Mouse (Mus musculus) embryonic facial prominence, embryonic 15.5 days (tissue): ENCODE measurements around the gene Rtkn. TPM values are rescaled to one million over a fixed set of nuclear protein-coding genes. Genes with fewer than 3 reads are reported as not detected.
A peak's percentile ranks its signal among the peaks of the same experiment; 100 is the strongest.

ENCODE experiments used
- ATAC-seq: fragments of 200-750 bp; cut with Nextera tagmentation; 2 replicates; pipeline ENCODE4 v1.8.0; 2017; ENCODE audit warnings: low read depth, moderate TSS enrichment; ENCODE audit not compliant: insufficient number of reproducible peaks, low FRiP score, low TSS enrichment
- H3K27ac ChIP-seq: fragments of 300-500 bp; sonication (generic); replicated peaks from 2 replicates; pipeline ENCODE4 v1.5.1; 2015; ENCODE audit warnings: mild to moderate bottlenecking, inconsistent platforms
- H3K27me3 ChIP-seq: fragments of 300-500 bp; sonication (generic); 2 replicates; pipeline ENCODE4 v1.6.1; 2015; ENCODE audit warnings: inconsistent platforms
- H3K36me3 ChIP-seq: fragments of 300-500 bp; sonication (generic); 2 replicates; pipeline ENCODE4 v1.6.1; 2015; ENCODE audit warnings: mild to moderate bottlenecking, inconsistent platforms
- H3K4me1 ChIP-seq: fragments of 300-500 bp; sonication (generic); 2 replicates; pipeline ENCODE4 v1.6.1; 2015; ENCODE audit warnings: inconsistent platforms
- H3K4me2 ChIP-seq: fragments of 300-500 bp; sonication (generic); replicated peaks from 2 replicates; pipeline ENCODE4 v1.6.1; 2015; ENCODE audit warnings: mild to moderate bottlenecking, inconsistent platforms
- H3K4me3 ChIP-seq: fragments of 300-500 bp; sonication (generic); replicated peaks from 2 replicates; pipeline ENCODE4 v1.5.1; 2015; ENCODE audit warnings: mild to moderate bottlenecking, inconsistent platforms
- H3K9ac ChIP-seq: fragments of 300-500 bp; sonication (generic); 2 replicates; pipeline ENCODE4 v1.6.1; 2015; ENCODE audit warnings: inconsistent platforms
- H3K9me3 ChIP-seq: fragments of 300-500 bp; sonication (generic); replicated peaks from 2 replicates; pipeline ENCODE4 v1.6.1; 2016; ENCODE audit warnings: inconsistent platforms
- WGBS: fragments of 180-500 bp; shearing (Covaris S2); methylation state at CpG from one replicate; pipeline ENCODE4 v1.1.7; 2015; 5-methylcytosine and 5-hydroxymethylcytosine counted together
- polyA plus RNA-seq: library from polyadenylated mRNA; unstranded; fragments of >200 nt; fragmentation: Nextera tagmentation; extraction: Ambion mirVana; gene quantifications from 2 replicates; pipeline ENCODE4 v1.2.1, GENCODE M21; 2015

Gene Rtkn
- polyA plus RNA-seq, 1 experiment from 2014 or later = 62.8 TPM

GRCm38 (mm10) chr6:83131469-83132034, 3.7 kb upstream of the Rtkn start:
- no peak for ATAC-seq
- 75% methylated on average over 6 of the region's 6 CpGs for WGBS
- H3K36me3 ChIP-seq = no peaks in the 10 kb centered on the region
- H3K9ac ChIP-seq = no peak overlapping the region
- no peak overlapping the region for H3K27ac ChIP-seq
- peaks cover 18% of the 10 kb centered on the region for H3K4me1 ChIP-seq
- H3K9me3 ChIP-seq = no peaks in the 10 kb centered on the region
- H3K4me3 ChIP-seq = no peak overlapping the region
- no peak overlapping the region for H3K4me2 ChIP-seq
- no peaks in the 10 kb centered on the region for H3K27me3 ChIP-seq

- Histone ChIP-seq H3K36me3 (no peaks in the 10 kb centered on the region), H3K4me1 (peaks cover 22% of the 10 kb centered on the region), H3K9ac (no peak overlapping the region), H3K9me3 (no peaks in the 10 kb centered on the region), H3K4me2 (no peak overlapping the region), H3K27ac (no peak overlapping the region), H3K4me3 (no peak overlapping the region), H3K27me3 (no peaks in the 10 kb centered on the region)
- ATAC-seq = no peak
- WGBS = 84% methylated on average over 9 of the region's 9 CpGs
Observed at GRCm38 (mm10) chr6:83132176-83132919, 2.9 kb upstream of the Rtkn start.

GRCm38 (mm10) chr6:83134226-83134625, 1.0 kb upstream of the Rtkn start:
- Histone ChIP-seq H3K4me1 (peaks cover 38% of the 10 kb centered on the region), H3K27ac (no peak overlapping the region), H3K9ac (no peak overlapping the region), H3K4me2 (no peak overlapping the region), H3K4me3 (no peak overlapping the region), H3K27me3 (no peaks in the 10 kb centered on the region), H3K36me3 (no peaks in the 10 kb centered on the region), H3K9me3 (no peaks in the 10 kb centered on the region)
- WGBS = 68% methylated on average over 3 of the region's 3 CpGs
- no peak for ATAC-seq

GRCm38 (mm10) chr6:83135571-83136161, 403 bp downstream of the Rtkn start:
- H3K4me1 ChIP-seq = peaks cover 48% of the 10 kb centered on the region
- H3K4me3 ChIP-seq = peak overlapping the region; percentile 52
- WGBS = 6% methylated on average over 37 of the region's 37 CpGs
- no peak for ATAC-seq
- H3K27ac ChIP-seq = peak overlapping the region; percentile 100
- H3K4me2 ChIP-seq = peak overlapping the region; percentile 72
- H3K9me3 ChIP-seq = no peaks in the 10 kb centered on the region
- no peaks in the 10 kb centered on the region for H3K27me3 ChIP-seq
- no peaks in the 10 kb centered on the region for H3K36me3 ChIP-seq
- peak overlapping the region; percentile 62 for H3K9ac ChIP-seq

- WGBS = 10% methylated on average over 5 of the region's 5 CpGs
Observed at GRCm38 (mm10) chr6:83136291-83136880, 1.1 kb downstream of the Rtkn start.

GRCm38 (mm10) chr6:83136881-83137575, 1.8 kb downstream of the Rtkn start:
- WGBS = under 1% methylated on average over 26 of the region's 26 CpGs
- H3K9me3 ChIP-seq = no peaks in the 10 kb centered on the region
- H3K9ac ChIP-seq = peak overlapping the region; percentile 62
- H3K4me1 ChIP-seq = peaks cover 58% of the 10 kb centered on the region
- peak overlapping the region; percentile 72 for H3K4me2 ChIP-seq
- ATAC-seq = peak; percentile 85
- peak overlapping the region; percentile 52 for H3K4me3 ChIP-seq
- no peaks in the 10 kb centered on the region for H3K27me3 ChIP-seq
- H3K36me3 ChIP-seq = no peaks in the 10 kb centered on the region
- H3K27ac ChIP-seq = peak overlapping the region; percentile 100

More at GRCm38 (mm10) chr6:83136291-83136880, 1.1 kb downstream of the Rtkn start:
- no peak for ATAC-seq
- Histone ChIP-seq H3K27ac (peak overlapping the region; percentile 100), H3K27me3 (no peaks in the 10 kb centered on the region), H3K4me2 (peak overlapping the region; percentile 72), H3K9me3 (no peaks in the 10 kb centered on the region), H3K4me1 (peaks cover 51% of the 10 kb centered on the region), H3K4me3 (peak overlapping the region; percentile 52), H3K9ac (peak overlapping the region; percentile 62), H3K36me3 (no peaks in the 10 kb centered on the region)

GRCm38 (mm10) chr6:83137576-83137950, 2.3 kb downstream of the Rtkn start:
- H3K9me3 ChIP-seq = no peaks in the 10 kb centered on the region
- no peaks in the 10 kb centered on the region for H3K27me3 ChIP-seq
- peak overlapping the region; percentile 100 for H3K27ac ChIP-seq
- ATAC-seq = peak; percentile 88
- peak overlapping the region; percentile 62 for H3K9ac ChIP-seq
- peak overlapping the region; percentile 72 for H3K4me2 ChIP-seq
- WGBS = under 1% methylated on average over 12 of the region's 12 CpGs
- peak overlapping the region; percentile 52 for H3K4me3 ChIP-seq
- H3K36me3 ChIP-seq = no peaks in the 10 kb centered on the region
- H3K4me1 ChIP-seq = peaks cover 63% of the 10 kb centered on the region

- H3K9ac ChIP-seq = peak overlapping the region; percentile 62
- no peaks in the 10 kb centered on the region for H3K27me3 ChIP-seq
- peak overlapping the region; percentile 52 for H3K4me3 ChIP-seq
- H3K9me3 ChIP-seq = no peaks in the 10 kb centered on the region
- H3K4me1 ChIP-seq = peaks cover 68% of the 10 kb centered on the region
- 1% methylated on average over 11 of the region's 11 CpGs for WGBS
- H3K27ac ChIP-seq = peak overlapping the region; percentile 100
- peak overlapping the region; percentile 72 for H3K4me2 ChIP-seq
- no peaks in the 10 kb centered on the region for H3K36me3 ChIP-seq
- ATAC-seq = peak; percentile 49
Observed at GRCm38 (mm10) chr6:83138056-83138455, 2.8 kb downstream of the Rtkn start.

- Histone ChIP-seq H3K36me3 (no peaks in the 10 kb centered on the region), H3K9me3 (no peaks in the 10 kb centered on the region), H3K4me1 (peaks cover 65% of the 10 kb centered on the region), H3K9ac (no peak overlapping the region), H3K27me3 (no peaks in the 10 kb centered on the region), H3K4me2 (no peak overlapping the region), H3K4me3 (no peak overlapping the region), H3K27ac (peak overlapping the region; percentile 44; the same call in 1 of the 2 replicates)
- 70% methylated on average over 8 of the region's 8 CpGs for WGBS
- no peak for ATAC-seq
Observed at GRCm38 (mm10) chr6:83140044-83140443, 4.8 kb downstream of the Rtkn start.

- no peak for ATAC-seq
- Histone ChIP-seq H3K4me1 (peaks cover 52% of the 10 kb centered on the region), H3K27ac (no peak overlapping the region), H3K36me3 (peaks cover under 1% of the 10 kb centered on the region; the same call in 1 of the 2 replicates), H3K4me3 (peak overlapping the region; percentile 25), H3K9me3 (no peaks in the 10 kb centered on the region), H3K27me3 (no peaks in the 10 kb centered on the region), H3K4me2 (peak overlapping the region; percentile 46), H3K9ac (no peak overlapping the region)
- 29% methylated on average over 4 of the region's 4 CpGs for WGBS
Observed at GRCm38 (mm10) chr6:83141636-83142035, 6.4 kb downstream of the Rtkn start.
